Comparison of ENCODE assay signal across 14 mouse cellular contexts in the genomic region with DNA sequence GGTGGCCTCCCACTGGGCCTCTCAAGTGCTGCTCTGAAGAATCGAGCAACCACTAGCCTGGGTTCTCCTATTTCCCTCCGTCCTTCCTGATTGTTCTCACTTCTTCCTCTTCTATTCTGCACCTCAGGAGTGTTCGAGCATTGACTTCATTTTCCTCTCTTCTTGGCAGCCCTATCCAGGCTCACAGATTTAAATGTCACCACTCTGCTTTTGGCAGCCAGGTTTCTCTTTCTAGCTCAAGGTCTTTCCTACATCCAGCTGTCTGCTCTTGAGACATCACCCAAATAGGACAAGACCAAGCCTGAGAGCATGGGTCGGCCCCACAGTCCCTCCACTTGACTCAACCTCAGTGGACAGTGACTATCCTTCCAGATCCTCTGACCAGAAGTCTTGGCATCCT. TPM values are rescaled to one million over a fixed set of nuclear protein-coding genes. Genes with fewer than 3 reads are reported as not detected.
"Had no signal": no experiment of that assay in that cellular context is flagged by ENCODE, and none has a peak within 500 bp of the region (broad histone marks: within the 10 kb centered on the region; RNA-seq: fewer than 3 reads in every experiment).

No protein-coding gene starts in this region.

- ATAC-seq: liver, embryonic 12.5 days; midbrain, embryonic 15.5 days had no signal

- DNase-seq: kidney, postnatal 25 days; layer of hippocampus, adult 9-11 months; liver; lung, adult 18-20 months; lung, postnatal 10 days; lung, postnatal 36 days; right cerebral cortex, adult 18-20 months; right cerebral cortex, postnatal 14 days; right cerebral cortex, postnatal 4 days; thymus, adult 2 months; thymus, postnatal 25 days had no signal

RNA-seq across cellular contexts. Expression of gene Ano7, which starts 11.1 kb away (rescaled TPM):
- total RNA-seq: layer of hippocampus, adult 2 months had no signal
